Mouse (Mus musculus) kidney, postnatal 0 days (tissue): Measurements from ENCODE around the gene Gpr85. TPM values are rescaled to one million over a fixed set of nuclear protein-coding genes. Genes with fewer than 3 reads are reported as not detected.
A peak's percentile ranks its signal among the peaks of the same experiment; 100 is the strongest.

ENCODE experiments used
- ATAC-seq: fragments of 200-750 bp; cut with Nextera tagmentation; replicated peaks from 2 replicates; pipeline ENCODE4 v1.8.0; 2017; ENCODE audit warnings: low read depth, moderate number of reproducible peaks, moderate TSS enrichment, moderate library complexity; ENCODE audit not compliant: low FRiP score
- DNase-seq: peaks from one replicate; pipeline ENCODE4 v3.0.0-alpha.2; 2016; ENCODE audit warnings: low spot score
- H3K27ac ChIP-seq: fragments of 300-500 bp; sonication (generic); 2 replicates; pipeline ENCODE4 v1.5.1; 2014; ENCODE audit warnings: mild to moderate bottlenecking
- H3K27me3 ChIP-seq: fragments of 300-500 bp; sonication (generic); 2 replicates; pipeline ENCODE4 v1.6.1; 2014; ENCODE audit warnings: low read length, mixed read lengths; ENCODE audit not compliant: insufficient read depth
- H3K36me3 ChIP-seq: fragments of 300-500 bp; sonication (generic); 2 replicates; pipeline ENCODE4 v1.6.1; 2014; ENCODE audit warnings: low read length, mixed read lengths; ENCODE audit not compliant: insufficient read depth
- H3K4me1 ChIP-seq: fragments of 300-500 bp; sonication (generic); replicated peaks from 2 replicates; pipeline ENCODE4 v1.6.1; 2014; ENCODE audit warnings: antibody characterized with exemption, low read length, mixed read lengths; ENCODE audit not compliant: insufficient read depth
- H3K4me2 ChIP-seq: fragments of 300-500 bp; sonication (generic); 2 replicates; pipeline ENCODE4 v1.6.1; 2014; ENCODE audit warnings: mild to moderate bottlenecking, low read length, moderate library complexity, mixed read lengths
- H3K4me3 ChIP-seq: fragments of 300-500 bp; sonication (generic); replicated peaks from 2 replicates; pipeline ENCODE4 v1.5.1; 2014; ENCODE audit warnings: low read depth, low read length
- H3K9ac ChIP-seq: fragments of 300-500 bp; sonication (generic); 2 replicates; pipeline ENCODE4 v1.6.1; 2014; ENCODE audit warnings: low read depth, low read length
- H3K9me3 ChIP-seq: fragments of 300-500 bp; sonication (generic); replicated peaks from 2 replicates; pipeline ENCODE4 v1.6.1; 2016; ENCODE audit warnings: low read length, inconsistent platforms, mixed read lengths
- CTCF ChIP-seq: IDR thresholded peaks from 2 replicates; pipeline ENCODE4 v1.5.1; 2016; ENCODE audit warnings: antibody characterized with exemption, low read depth, mild to moderate bottlenecking, moderate library complexity
- whole genome bisulfite sequencing: fragments of 180-500 bp; shearing (Covaris S2); extraction: QIAGEN DNeasy Blood & Tissue Kit; methylation state at CpG from one replicate; pipeline ENCODE4 v1.1.7; 2014; 5-methylcytosine and 5-hydroxymethylcytosine counted together
- polyA plus RNA-seq: library from polyadenylated mRNA; unstranded; fragments of >200 nt; fragmentation: Nextera tagmentation; extraction: Ambion mirVana; gene quantifications from 2 replicates; pipeline ENCODE4 v1.2.1, GENCODE M21; 2015

Gpr85 gene
- polyA plus RNA-seq, 1 experiment from 2014 or later, result 0.75 TPM

DNA sequence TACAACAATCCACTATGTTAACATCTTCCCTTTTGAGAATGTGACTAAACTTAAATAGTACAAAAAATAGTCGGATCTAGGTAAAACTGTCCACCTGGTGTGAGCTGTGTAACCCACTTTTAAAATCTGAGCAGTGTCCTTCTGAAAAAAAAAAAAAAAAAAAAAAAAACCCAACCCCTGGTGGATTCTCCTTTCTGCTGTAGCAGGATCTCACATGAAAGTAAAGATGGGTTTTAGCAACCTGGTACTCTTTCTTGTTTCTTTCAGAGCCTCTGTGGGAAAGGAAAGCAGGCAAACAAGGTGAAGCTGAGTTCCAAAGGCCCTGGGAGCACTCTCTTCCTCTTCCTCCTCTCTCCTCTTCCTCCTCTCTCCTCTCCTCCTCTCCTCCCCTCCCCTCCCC lies 10.9 kb downstream of the Gpr85 start:
- Histone ChIP-seq H3K4me3 (no peak overlapping the region), H3K27ac (no peak overlapping the region), H3K27me3 (no peaks in the 10 kb centered on the region), H3K4me2 (no peak overlapping the region), H3K9ac (no peak overlapping the region), H3K36me3 (no peaks in the 10 kb centered on the region), H3K4me1 (no peaks in the 10 kb centered on the region), H3K9me3 (no peaks in the 10 kb centered on the region)
- no peak for TF ChIP-seq CTCF
- 72% methylated on average over 1 of the region's 1 CpGs for WGBS
- no peak for ATAC-seq
- no peak for DNase-seq

DNA sequence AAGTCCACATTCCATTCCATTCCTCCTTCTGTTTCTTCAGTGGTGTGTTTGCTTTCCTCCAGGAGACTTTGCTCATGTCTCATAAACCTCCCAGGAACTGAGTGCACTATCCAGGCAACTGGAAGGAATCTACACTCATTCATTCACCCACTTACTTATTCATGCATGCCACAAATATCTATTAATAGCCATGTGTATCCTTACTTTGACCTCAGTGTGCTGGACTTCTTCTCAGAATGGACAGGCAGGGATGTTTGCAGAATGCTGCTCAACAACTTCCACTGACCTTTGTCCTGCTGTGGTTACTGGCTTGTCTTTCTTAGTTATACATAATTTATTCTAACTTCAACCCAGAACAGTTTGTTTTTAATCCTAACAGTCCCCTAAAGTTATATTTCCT lies 23.1 kb downstream of the Gpr85 start:
- no peak overlapping the region for H3K4me2 ChIP-seq
- H3K27ac ChIP-seq, result no peak overlapping the region
- no peak overlapping the region for H3K4me3 ChIP-seq
- no peaks in the 10 kb centered on the region for H3K9me3 ChIP-seq
- ATAC-seq (peak; percentile 98), DNase-seq (peak; percentile 69)
- TF ChIP-seq CTCF, result no peak
- no peaks in the 10 kb centered on the region for H3K36me3 ChIP-seq
- no peak overlapping the region for H3K9ac ChIP-seq
- H3K27me3 ChIP-seq, result no peaks in the 10 kb centered on the region
- H3K4me1 ChIP-seq, result no peaks in the 10 kb centered on the region

DNA sequence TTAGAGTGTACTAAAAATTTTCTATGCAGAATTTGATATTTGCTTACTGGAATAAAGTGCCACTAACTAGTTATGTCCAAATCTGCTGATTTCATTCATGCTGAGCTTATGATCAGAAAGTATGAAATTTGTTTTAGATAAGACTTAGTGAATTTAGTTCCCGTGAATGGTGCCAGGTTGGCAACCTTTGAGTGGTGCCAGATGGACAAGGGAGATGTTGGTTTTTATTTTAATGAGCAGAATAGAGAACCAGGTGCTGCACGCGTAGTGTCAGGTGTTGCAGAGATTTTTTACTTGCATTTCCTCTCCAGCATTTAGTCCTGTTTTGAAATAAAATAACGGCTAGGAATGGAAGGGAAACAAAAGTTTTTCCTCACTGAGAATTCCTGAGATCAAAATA lies 27.6 kb downstream of the Gpr85 start:
- Histone ChIP-seq H3K9ac (no peak overlapping the region), H3K27ac (no peak overlapping the region), H3K4me3 (no peak overlapping the region), H3K4me2 (no peak overlapping the region), H3K27me3 (no peaks in the 10 kb centered on the region), H3K4me1 (no peaks in the 10 kb centered on the region), H3K9me3 (no peaks in the 10 kb centered on the region), H3K36me3 (no peaks in the 10 kb centered on the region)
- DNase-seq (no peak), ATAC-seq (no peak)
- 88% methylated on average over 4 of the region's 4 CpGs for WGBS
- TF ChIP-seq CTCF, result no peak

DNA sequence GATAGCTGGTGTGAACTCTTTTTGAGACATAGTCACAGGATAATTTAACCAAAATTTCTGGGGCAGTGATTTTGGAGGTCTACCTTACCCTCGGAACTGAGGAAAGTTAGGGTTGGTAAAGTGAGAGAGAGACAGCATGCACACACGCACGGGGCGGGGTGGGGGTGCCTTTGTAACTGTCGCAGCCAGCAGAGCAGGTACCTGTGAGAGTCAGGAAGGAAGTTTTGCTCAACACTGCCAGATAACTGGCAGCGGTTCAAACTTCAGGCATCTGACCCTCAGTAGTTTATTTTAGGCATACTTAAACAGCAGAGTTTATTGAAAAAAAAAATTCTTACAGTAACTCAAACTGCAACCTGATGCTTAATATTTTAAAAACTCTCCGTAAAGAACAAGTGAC lies 39.7 kb downstream of the Gpr85 start:
- no peak for TF ChIP-seq CTCF
- Histone ChIP-seq H3K36me3 (no peaks in the 10 kb centered on the region), H3K4me3 (no peak overlapping the region), H3K9ac (no peak overlapping the region), H3K27ac (no peak overlapping the region), H3K4me1 (no peaks in the 10 kb centered on the region), H3K27me3 (no peaks in the 10 kb centered on the region), H3K9me3 (no peaks in the 10 kb centered on the region), H3K4me2 (no peak overlapping the region)
- DNase-seq, result no peak
- no peak for ATAC-seq
- WGBS, result 36% methylated on average over 7 of the region's 7 CpGs

- no peak overlapping the region for H3K4me2 ChIP-seq
- H3K4me3 ChIP-seq, result no peak overlapping the region
- no peaks in the 10 kb centered on the region for H3K27me3 ChIP-seq
- no peaks in the 10 kb centered on the region for H3K4me1 ChIP-seq
- no peak overlapping the region for H3K9ac ChIP-seq
- no peak for TF ChIP-seq CTCF
- H3K36me3 ChIP-seq, result no peaks in the 10 kb centered on the region
- DNase-seq (no peak), ATAC-seq (no peak)
- no peak overlapping the region for H3K27ac ChIP-seq
- H3K9me3 ChIP-seq, result no peaks in the 10 kb centered on the region
These were observed 42.4 kb downstream of the Gpr85 start for GRCm38 (mm10) chr6:13797389-13797788.

Other genes with a start within 250 kb of the Gpr85 start
- gene Tmem168, start 231.8 kb downstream of the Gpr85 start, polyA plus RNA-seq, result 33.1 and 36.5 TPM in 2 replicates
- 9.6 and 11.1 TPM in 2 replicates for gene Bmt2, start 162.0 kb downstream of the Gpr85 start, polyA plus RNA-seq
- 110 and 112 TPM in 2 replicates for gene 2610001J05Rik, start 31.6 kb upstream of the Gpr85 start, polyA plus RNA-seq